Mouse (Mus musculus): ENCODE results near the gene Apool. TPM values are rescaled to one million over a fixed set of nuclear protein-coding genes. Genes with fewer than 3 reads are reported as not detected.

The Apool gene
- polyA plus RNA-seq, 1 experiment from 2014 or later: 18.5 TPM

DNA sequence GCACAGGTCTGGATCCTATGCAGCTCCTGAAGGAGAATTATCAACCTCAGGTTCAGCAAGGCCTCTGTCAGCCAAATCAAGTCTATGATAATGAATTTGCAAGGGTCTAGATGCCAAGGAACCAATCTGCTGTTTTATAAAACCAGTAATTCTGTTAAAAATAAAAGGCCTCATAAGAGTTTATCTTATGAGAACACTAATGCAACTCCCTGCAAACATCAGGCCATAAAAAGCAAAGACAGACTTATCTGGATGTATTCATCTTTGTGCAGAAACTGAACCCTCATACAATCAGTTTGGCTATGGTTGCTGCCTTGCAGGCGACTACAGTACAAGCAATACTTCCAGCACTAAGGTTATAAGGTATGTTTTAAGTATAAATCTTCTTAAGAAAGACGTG is 101.2 kb downstream of the Apool start:
- H3K4me2 ChIP-seq: no peak overlapping the region
- H3K36me3 ChIP-seq: no peaks in the 10 kb centered on the region
- H3K9me3 ChIP-seq (replicated peaks): no peaks in the 10 kb centered on the region
- H3K9ac ChIP-seq (replicated peaks): no peak overlapping the region
- no peak for ATAC-seq (ENCODE audit: low FRiP score)
- H3K4me3 ChIP-seq (replicated peaks): no peak overlapping the region
- H3K27me3 ChIP-seq (replicated peaks): no peaks in the 10 kb centered on the region
- no peaks in the 10 kb centered on the region for H3K4me1 ChIP-seq
- H3K27ac ChIP-seq (replicated peaks): no peak overlapping the region
- 79% methylated on average over 2 of the region's 2 CpGs for WGBS

Other genes starting within 250 kb of the Apool start
- gene 4933403O08Rik, start 72.3 kb upstream of the Apool start, polyA plus RNA-seq (2015; fragmentation: Nextera tagmentation; extraction: Ambion mirVana): 0.10 TPM in 1 of 2 replicates, not detected in the other
- gene Satl1, start 95.4 kb downstream of the Apool start, polyA plus RNA-seq (2015; fragmentation: Nextera tagmentation; extraction: Ambion mirVana): not detected in 2 replicates
- gene 2010106E10Rik, start 183.9 kb downstream of the Apool start, polyA plus RNA-seq (2015; fragmentation: Nextera tagmentation; extraction: Ambion mirVana): not detected in 2 replicates